Mouse (Mus musculus) heart, embryonic 15.5 days (tissue): ENCODE results near the gene Mybbp1a. TPM values are rescaled to one million over a fixed set of nuclear protein-coding genes. Genes with fewer than 3 reads are reported as not detected.
A peak's percentile ranks its signal among the peaks of the same experiment; 100 is the strongest.
"Not testable (repeated sequence)": the region's sequence is repeated elsewhere in the genome, so short reads cannot be mapped to it uniquely, and the experiment has no call there.

Source experiments
- ATAC-seq: fragments of 200-750 bp; cut with Nextera tagmentation; replicated peaks from 2 replicates; pipeline ENCODE4 v1.8.0; 2017; ENCODE audit warnings: low read depth, moderate TSS enrichment; ENCODE audit not compliant: insufficient number of reproducible peaks, insufficient read depth, low FRiP score
- H3K27ac ChIP-seq: fragments of 300-500 bp; sonication (generic); 2 replicates; pipeline ENCODE4 v1.5.1; 2015; ENCODE audit warnings: mild to moderate bottlenecking, inconsistent platforms
- H3K27me3 ChIP-seq: fragments of 300-500 bp; sonication (generic); 2 replicates; pipeline ENCODE4 v1.6.1; 2015; ENCODE audit warnings: inconsistent platforms
- H3K36me3 ChIP-seq: fragments of 300-500 bp; sonication (generic); 2 replicates; pipeline ENCODE4 v1.6.1; 2015; ENCODE audit warnings: mild to moderate bottlenecking, inconsistent platforms
- H3K4me1 ChIP-seq: fragments of 300-500 bp; sonication (generic); replicated peaks from 2 replicates; pipeline ENCODE4 v1.6.1; 2015; ENCODE audit warnings: inconsistent platforms
- H3K4me2 ChIP-seq: fragments of 300-500 bp; sonication (generic); 2 replicates; pipeline ENCODE4 v1.6.1; 2015; ENCODE audit warnings: inconsistent platforms, mild to moderate bottlenecking, moderate library complexity
- H3K4me3 ChIP-seq: fragments of 300-500 bp; sonication (generic); 2 replicates; pipeline ENCODE4 v1.5.1; 2015; ENCODE audit warnings: mild to moderate bottlenecking, inconsistent platforms
- H3K9ac ChIP-seq: fragments of 300-500 bp; sonication (generic); 2 replicates; pipeline ENCODE4 v1.6.1; 2015; ENCODE audit warnings: mild to moderate bottlenecking, inconsistent platforms
- H3K9me3 ChIP-seq: fragments of 300-500 bp; sonication (generic); replicated peaks from 2 replicates; pipeline ENCODE4 v1.6.1; 2016; ENCODE audit warnings: inconsistent platforms
- WGBS: fragments of 180-500 bp; shearing (Covaris S2); methylation state at CpG from one replicate; pipeline ENCODE4 v1.1.7; 2015; ENCODE audit warnings: mixed read lengths; 5-methylcytosine and 5-hydroxymethylcytosine counted together
- polyA plus RNA-seq: library from polyadenylated mRNA; unstranded; fragments of >200 nt; fragmentation: Nextera tagmentation; extraction: Ambion mirVana; gene quantifications from 2 replicates; pipeline ENCODE4 v1.2.1, GENCODE M21; 2015

The Mybbp1a gene
- polyA plus RNA-seq, 1 experiment from 2014 or later = 57.8 TPM

GRCm38 (mm10) chr11:72428694-72429093, 12.5 kb upstream of the Mybbp1a start:
- peak; percentile 82 for ATAC-seq
- H3K4me2 ChIP-seq = peak overlapping the region; percentile 57
- no peaks in the 10 kb centered on the region for H3K36me3 ChIP-seq
- 0 out of 2 replicates have a peak, but pooled peaks cover 2% of the 10 kb centered on the region for H3K4me1 ChIP-seq
- 0% methylated on average over 5 of the region's 5 CpGs for WGBS
- H3K27me3 ChIP-seq = no peaks in the 10 kb centered on the region
- H3K27ac ChIP-seq = no peak overlapping the region
- H3K4me3 ChIP-seq = no peak overlapping the region
- H3K9me3 ChIP-seq = no peaks in the 10 kb centered on the region
- H3K9ac ChIP-seq = no peak overlapping the region

- H3K4me2 ChIP-seq = peak overlapping the region; percentile 57
- 0 out of 2 replicates have a peak, but pooled peaks cover 2% of the 10 kb centered on the region for H3K4me1 ChIP-seq
- ATAC-seq = peak; percentile 80
- peak overlapping the region; percentile 42; the same call in 1 of the 2 replicates for H3K27ac ChIP-seq
- no peaks in the 10 kb centered on the region for H3K27me3 ChIP-seq
- no peaks in the 10 kb centered on the region for H3K9me3 ChIP-seq
- WGBS = 37% methylated on average over 7 of the region's 7 CpGs
- H3K9ac ChIP-seq = no peak overlapping the region
- H3K4me3 ChIP-seq = peak overlapping the region; percentile 22; the same call in 1 of the 2 replicates
- no peaks in the 10 kb centered on the region for H3K36me3 ChIP-seq
These were observed 11.9 kb upstream of the Mybbp1a start for GRCm38 (mm10) chr11:72429288-72429690.

GRCm38 (mm10) chr11:72430311-72431068, 10.7 kb upstream of the Mybbp1a start:
- not testable (repeated sequence) for H3K4me1 ChIP-seq, H3K27me3 ChIP-seq, H3K27ac ChIP-seq, H3K9me3 ChIP-seq, ATAC-seq, H3K9ac ChIP-seq, H3K36me3 ChIP-seq, H3K4me3 ChIP-seq, H3K4me2 ChIP-seq
- 67% methylated on average over 9 of the region's 9 CpGs for WGBS

- Histone ChIP-seq H3K9me3 (no peaks in the 10 kb centered on the region), H3K27me3 (no peaks in the 10 kb centered on the region), H3K36me3 (no peaks in the 10 kb centered on the region), H3K4me3 (no peak within 1 kb of the TSS), H3K27ac (no peak within 1 kb of the TSS), H3K4me1 (peaks cover 16% of the 10 kb centered on the region), H3K9ac (0 out of 2 replicates have a peak within 1 kb of the TSS, but pooled peaks have one; percentile 6), H3K4me2 (no peak within 1 kb of the TSS)
- peak; percentile 24; the same call in 1 of the 2 replicates for ATAC-seq
- WGBS = 55% methylated on average over 11 of the region's 11 CpGs
These were observed 6.0 kb upstream of the Mybbp1a start, which contains the start of gene Ggt6 for GRCm38 (mm10) chr11:72434963-72435693. Gene Ggt6 (plus strand): TSS chr11:72435526.

DNA sequence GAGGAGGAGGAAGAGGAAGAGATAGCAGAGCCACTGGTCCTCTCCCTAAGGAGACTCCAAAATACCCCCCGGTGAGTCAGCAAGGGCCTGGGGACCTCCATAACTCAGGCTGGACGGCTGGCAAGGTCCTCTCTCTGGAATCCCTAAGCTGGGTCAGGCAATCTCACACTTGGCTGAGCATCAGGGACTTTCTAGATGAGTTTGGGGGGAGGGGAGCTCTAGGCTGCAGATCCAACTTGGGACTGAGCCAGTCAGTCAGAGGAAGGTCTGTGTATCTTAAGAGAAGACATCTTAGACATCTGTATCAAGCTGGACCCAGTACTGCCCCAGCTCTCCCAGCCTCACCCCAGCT, 5.5 kb upstream of the Mybbp1a start:
- no peak overlapping the region for H3K27ac ChIP-seq
- H3K4me1 ChIP-seq = peaks cover 16% of the 10 kb centered on the region
- H3K27me3 ChIP-seq = no peaks in the 10 kb centered on the region
- H3K9me3 ChIP-seq = no peaks in the 10 kb centered on the region
- ATAC-seq = 0 out of 2 replicates have a peak, but pooled peaks have one; percentile 24
- H3K4me3 ChIP-seq = no peak overlapping the region
- 23% methylated on average over 2 of the region's 2 CpGs for WGBS
- H3K9ac ChIP-seq = 0 out of 2 replicates have a peak overlapping the region, but pooled peaks have one; percentile 6
- no peak overlapping the region for H3K4me2 ChIP-seq
- no peaks in the 10 kb centered on the region for H3K36me3 ChIP-seq

- H3K27me3 ChIP-seq = no peaks in the 10 kb centered on the region
- H3K4me2 ChIP-seq = no peak overlapping the region
- no peak overlapping the region for H3K4me3 ChIP-seq
- no peak overlapping the region for H3K9ac ChIP-seq
- peaks cover 16% of the 10 kb centered on the region for H3K4me1 ChIP-seq
- 66% methylated on average over 5 of the region's 5 CpGs for WGBS
- H3K36me3 ChIP-seq = no peaks in the 10 kb centered on the region
- H3K9me3 ChIP-seq = no peaks in the 10 kb centered on the region
- H3K27ac ChIP-seq = no peak overlapping the region
- no peak for ATAC-seq
These were observed 4.9 kb upstream of the Mybbp1a start for GRCm38 (mm10) chr11:72436271-72436670.

DNA sequence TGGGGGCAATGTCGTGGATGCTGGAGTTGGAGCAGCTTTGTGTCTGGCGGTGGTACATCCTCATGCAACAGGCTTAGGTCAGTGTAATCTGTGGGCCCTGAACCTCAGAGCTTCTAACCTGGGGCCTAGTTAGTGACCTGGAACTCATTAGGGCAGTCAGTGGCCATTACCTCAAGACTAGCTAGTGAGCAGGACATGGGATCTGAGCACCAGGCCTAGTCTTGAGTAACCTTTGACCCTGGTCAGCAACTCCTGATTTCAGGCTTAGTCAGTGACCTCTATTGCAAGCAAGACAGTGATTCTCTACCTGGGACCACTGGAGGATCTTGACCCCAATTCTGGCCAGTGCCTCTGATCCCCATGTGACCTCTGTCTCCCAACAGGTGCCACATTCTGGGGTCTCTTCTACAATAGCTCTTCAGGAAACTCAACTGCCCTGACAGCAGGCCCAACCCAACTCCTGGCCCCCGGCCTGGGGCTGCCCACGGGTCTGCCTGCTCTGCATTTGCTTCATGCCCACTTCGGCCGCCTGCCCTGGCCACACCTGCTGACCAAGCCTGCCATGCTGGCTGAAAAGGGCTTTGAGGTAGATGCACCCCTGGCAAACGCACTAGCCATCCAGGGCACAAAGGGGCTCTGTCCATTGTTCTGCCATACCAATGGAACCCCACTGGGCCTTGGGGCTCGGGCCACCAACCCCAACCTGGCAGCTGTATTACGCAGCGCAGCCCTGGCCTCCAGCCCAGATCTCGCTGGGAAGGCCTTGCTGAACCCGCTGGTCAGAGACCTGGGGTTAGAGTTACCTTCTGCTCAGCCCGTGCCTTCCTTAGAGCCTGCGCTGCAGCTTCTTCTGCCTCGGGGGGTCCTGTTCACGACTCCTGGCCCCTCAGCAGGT, 4.2 kb upstream of the Mybbp1a start:
- H3K4me3 ChIP-seq = no peak overlapping the region
- no peaks in the 10 kb centered on the region for H3K36me3 ChIP-seq
- no peak overlapping the region for H3K4me2 ChIP-seq
- no peaks in the 10 kb centered on the region for H3K9me3 ChIP-seq
- ATAC-seq = no peak
- peaks cover 21% of the 10 kb centered on the region for H3K4me1 ChIP-seq
- H3K27me3 ChIP-seq = no peaks in the 10 kb centered on the region
- H3K27ac ChIP-seq = no peak overlapping the region
- H3K9ac ChIP-seq = no peak overlapping the region
- WGBS = 77% methylated on average over 16 of the region's 16 CpGs

- Histone ChIP-seq H3K9me3 (no peaks in the 10 kb centered on the region), H3K27ac (no peak overlapping the region), H3K27me3 (no peaks in the 10 kb centered on the region), H3K9ac (no peak overlapping the region), H3K4me1 (peaks cover 28% of the 10 kb centered on the region), H3K36me3 (peaks cover 12% of the 10 kb centered on the region), H3K4me2 (no peak overlapping the region), H3K4me3 (no peak overlapping the region)
- ATAC-seq = no peak
- WGBS = 61% methylated on average over 4 of the region's 4 CpGs
These were observed 2.7 kb upstream of the Mybbp1a start for GRCm38 (mm10) chr11:72438411-72438810.

- Histone ChIP-seq H3K36me3 (peaks cover 34% of the 10 kb centered on the region), H3K4me2 (peak overlapping the region; percentile 95), H3K9ac (peak overlapping the region; percentile 81), H3K27ac (peak overlapping the region; percentile 85), H3K4me1 (peaks cover 21% of the 10 kb centered on the region), H3K4me3 (peak overlapping the region; percentile 87)
- not testable (repeated sequence) for ATAC-seq, H3K9me3 ChIP-seq, H3K27me3 ChIP-seq
- 33% methylated on average over 6 of the region's 6 CpGs for WGBS
These were observed 574 bp upstream of the Mybbp1a start for GRCm38 (mm10) chr11:72440597-72440964.

GRCm38 (mm10) chr11:72446311-72447105, 5.4 kb downstream of the Mybbp1a start:
- Histone ChIP-seq H3K4me2 (no peak overlapping the region), H3K27ac (no peak overlapping the region), H3K9ac (no peak overlapping the region), H3K27me3 (no peaks in the 10 kb centered on the region), H3K4me1 (peaks cover 12% of the 10 kb centered on the region), H3K9me3 (no peaks in the 10 kb centered on the region), H3K4me3 (no peak overlapping the region), H3K36me3 (peaks cover 93% of the 10 kb centered on the region)
- WGBS = 86% methylated on average over 6 of the region's 6 CpGs
- ATAC-seq = no peak
